Mouse (Mus musculus): ENCODE data around the gene Taok3. TPM values are rescaled to one million over a fixed set of nuclear protein-coding genes. Genes with fewer than 3 reads are reported as not detected.

Taok3 gene
- polyA plus RNA-seq, 2 experiments: 7.4 to 14.3 TPM

DNA sequence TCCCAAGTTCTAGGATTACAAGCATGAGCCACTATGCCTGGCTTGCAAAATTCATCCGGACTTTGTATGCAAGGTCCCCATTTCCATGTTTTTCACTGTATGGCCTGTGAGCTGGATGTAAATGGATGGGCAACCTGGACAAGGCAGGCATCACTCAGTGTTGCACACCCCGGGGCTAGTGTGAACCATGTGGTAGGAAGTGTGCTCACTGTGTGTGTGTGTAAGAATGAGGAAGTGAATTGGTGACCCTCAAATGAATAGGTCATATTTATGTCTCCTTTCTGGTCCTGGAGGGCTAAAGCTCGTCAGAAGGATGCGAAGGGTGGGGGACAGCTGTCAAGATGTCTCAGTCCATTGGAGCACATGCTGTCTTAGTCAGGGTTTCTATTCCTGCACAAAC is 7.1 kb downstream of the Taok3 start:
- ATAC-seq (ENCODE audit: low FRiP score, low read depth): no peak
- Histone ChIP-seq H3K27ac (replicated peaks; ENCODE audit: low read depth, low read length) (no peak overlapping the region), H3K27me3 (ENCODE audit: control insufficient read depth, insufficient read depth, low read length) (no peaks in the 10 kb centered on the region), H3K4me2 (replicated peaks; ENCODE audit: low read depth, low read length, severe bottlenecking) (no peak overlapping the region), H3K9ac (ENCODE audit: low read depth, low read length, severe bottlenecking) (no peak overlapping the region), H3K4me3 (replicated peaks; ENCODE audit: low read length) (no peak overlapping the region), H3K36me3 (ENCODE audit: control insufficient read depth, insufficient read depth, low read length) (no peaks in the 10 kb centered on the region), H3K9me3 (ENCODE audit: control insufficient read depth, low read length) (no peaks in the 10 kb centered on the region), H3K4me1 (ENCODE audit: control insufficient read depth, insufficient read depth, low read length) (no peaks in the 10 kb centered on the region)
- no peak for DNase-seq (ENCODE audit: low spot score)
- TF ChIP-seq POLR2A (IDR thresholded peaks at IDR 0.05; ENCODE audit: borderline replicate concordance, extremely low read depth, insufficient read depth, insufficient read length): no peak
- WGBS: 85% methylated on average over 4 of the region's 4 CpGs

- TF ChIP-seq POLR2A (IDR thresholded peaks at IDR 0.05; ENCODE audit: borderline replicate concordance, extremely low read depth, insufficient read depth, insufficient read length): no peak
- H3K36me3 ChIP-seq (ENCODE audit: control insufficient read depth, insufficient read depth, low read length): no peaks in the 10 kb centered on the region
- H3K9me3 ChIP-seq (ENCODE audit: control insufficient read depth, low read length): no peaks in the 10 kb centered on the region
- no peak overlapping the region for H3K4me3 ChIP-seq (replicated peaks; ENCODE audit: low read length)
- ATAC-seq (ENCODE audit: low FRiP score, low read depth) (no peak), DNase-seq (ENCODE audit: low spot score) (no peak)
- H3K4me1 ChIP-seq (ENCODE audit: control insufficient read depth, insufficient read depth, low read length): peaks cover 10% of the 10 kb centered on the region
- no peak overlapping the region for H3K9ac ChIP-seq (ENCODE audit: low read depth, low read length, severe bottlenecking)
- no peak overlapping the region for H3K27ac ChIP-seq (replicated peaks; ENCODE audit: low read depth, low read length)
- no peak overlapping the region for H3K4me2 ChIP-seq (replicated peaks; ENCODE audit: low read depth, low read length, severe bottlenecking)
- no peaks in the 10 kb centered on the region for H3K27me3 ChIP-seq (ENCODE audit: control insufficient read depth, insufficient read depth, low read length)
- WGBS: 89% methylated on average over 15 of the region's 15 CpGs
These were observed 10.8 kb downstream of the Taok3 start for GRCm38 (mm10) chr5:117130726-117131125.

- DNase-seq (ENCODE audit: low spot score) (no peak), ATAC-seq (ENCODE audit: low FRiP score, low read depth) (no peak)
- Histone ChIP-seq H3K4me3 (replicated peaks; ENCODE audit: low read length) (no peak overlapping the region), H3K4me2 (replicated peaks; ENCODE audit: low read depth, low read length, severe bottlenecking) (no peak overlapping the region), H3K36me3 (ENCODE audit: control insufficient read depth, insufficient read depth, low read length) (no peaks in the 10 kb centered on the region), H3K4me1 (ENCODE audit: control insufficient read depth, insufficient read depth, low read length) (peaks cover 13% of the 10 kb centered on the region), H3K9me3 (ENCODE audit: control insufficient read depth, low read length) (no peaks in the 10 kb centered on the region), H3K9ac (ENCODE audit: low read depth, low read length, severe bottlenecking) (no peak overlapping the region), H3K27me3 (ENCODE audit: control insufficient read depth, insufficient read depth, low read length) (no peaks in the 10 kb centered on the region), H3K27ac (replicated peaks; ENCODE audit: low read depth, low read length) (no peak overlapping the region)
- TF ChIP-seq POLR2A (IDR thresholded peaks at IDR 0.05; ENCODE audit: borderline replicate concordance, extremely low read depth, insufficient read depth, insufficient read length): no peak
- WGBS: 88% methylated on average over 17 of the region's 17 CpGs
These were observed 13.6 kb downstream of the Taok3 start for GRCm38 (mm10) chr5:117133446-117134065.

DNA sequence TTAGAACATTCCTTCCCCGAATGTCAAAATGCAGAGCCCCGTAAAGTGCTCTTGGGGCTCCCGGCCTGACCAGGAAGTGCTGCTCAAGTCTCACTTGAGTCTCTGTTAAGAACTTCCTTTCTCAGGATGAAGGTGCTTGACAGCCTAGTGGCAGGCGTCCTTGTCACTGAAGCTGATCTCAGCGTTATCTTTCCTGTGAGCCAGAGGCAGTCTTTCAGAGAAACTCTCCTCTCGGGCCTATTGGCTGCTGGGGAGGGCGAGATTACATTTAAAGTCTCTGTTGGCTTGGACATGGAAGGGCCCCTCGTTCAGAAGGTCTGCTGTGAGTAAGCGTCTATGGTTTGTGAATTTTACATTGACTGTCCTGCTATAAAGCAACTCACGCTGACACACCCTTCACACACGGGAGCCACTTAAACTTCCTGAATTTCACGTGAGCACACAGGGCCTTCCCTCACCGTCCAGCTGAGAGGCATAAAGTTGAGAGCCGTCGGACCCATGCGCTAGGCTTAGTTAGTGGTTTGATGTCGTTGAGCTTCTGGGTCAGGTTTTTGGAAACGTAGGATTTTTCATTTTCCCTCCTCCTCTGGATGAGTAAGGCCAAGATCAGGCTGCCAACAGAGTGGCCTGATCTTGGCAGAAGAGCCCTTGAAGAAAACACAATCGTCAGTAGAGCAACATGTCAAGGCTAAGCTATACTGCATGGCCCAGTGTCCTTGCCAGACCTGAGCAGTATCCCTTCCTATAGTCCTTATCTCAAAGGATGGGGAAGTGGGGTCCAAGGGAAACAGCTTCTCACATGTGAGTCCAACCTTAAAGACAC is 14.3 kb downstream of the Taok3 start:
- TF ChIP-seq POLR2A (IDR thresholded peaks at IDR 0.05; ENCODE audit: borderline replicate concordance, extremely low read depth, insufficient read depth, insufficient read length): no peak
- DNase-seq (ENCODE audit: low spot score) (no peak), ATAC-seq (ENCODE audit: low FRiP score, low read depth) (no peak)
- H3K4me1 ChIP-seq (ENCODE audit: control insufficient read depth, insufficient read depth, low read length): peaks cover 13% of the 10 kb centered on the region
- no peaks in the 10 kb centered on the region for H3K36me3 ChIP-seq (ENCODE audit: control insufficient read depth, insufficient read depth, low read length)
- 60% methylated on average over 19 of the region's 19 CpGs for WGBS
- no peak overlapping the region for H3K4me2 ChIP-seq (replicated peaks; ENCODE audit: low read depth, low read length, severe bottlenecking)
- no peak overlapping the region for H3K27ac ChIP-seq (replicated peaks; ENCODE audit: low read depth, low read length)
- H3K9me3 ChIP-seq (ENCODE audit: control insufficient read depth, low read length): no peaks in the 10 kb centered on the region
- H3K9ac ChIP-seq (ENCODE audit: low read depth, low read length, severe bottlenecking): no peak overlapping the region
- no peak overlapping the region for H3K4me3 ChIP-seq (replicated peaks; ENCODE audit: low read length)
- no peaks in the 10 kb centered on the region for H3K27me3 ChIP-seq (ENCODE audit: control insufficient read depth, insufficient read depth, low read length)

GRCm38 (mm10) chr5:117134889-117135456 is 15.0 kb downstream of the Taok3 start:
- Histone ChIP-seq H3K36me3 (ENCODE audit: control insufficient read depth, insufficient read depth, low read length) (no peaks in the 10 kb centered on the region), H3K4me1 (ENCODE audit: control insufficient read depth, insufficient read depth, low read length) (peaks cover 13% of the 10 kb centered on the region), H3K4me3 (replicated peaks; ENCODE audit: low read length) (no peak overlapping the region), H3K9ac (ENCODE audit: low read depth, low read length, severe bottlenecking) (no peak overlapping the region), H3K27me3 (ENCODE audit: control insufficient read depth, insufficient read depth, low read length) (no peaks in the 10 kb centered on the region), H3K27ac (replicated peaks; ENCODE audit: low read depth, low read length) (no peak overlapping the region), H3K4me2 (replicated peaks; ENCODE audit: low read depth, low read length, severe bottlenecking) (no peak overlapping the region), H3K9me3 (ENCODE audit: control insufficient read depth, low read length) (no peaks in the 10 kb centered on the region)
- no peak for TF ChIP-seq POLR2A (IDR thresholded peaks at IDR 0.05; ENCODE audit: borderline replicate concordance, extremely low read depth, insufficient read depth, insufficient read length)
- DNase-seq (ENCODE audit: low spot score): no peak
- WGBS: 37% methylated on average over 3 of the region's 3 CpGs
- no peak for ATAC-seq (ENCODE audit: low FRiP score, low read depth)
